Comparison of ENCODE assay signal across 10 mouse cellular contexts in genomic region chr5:123662059-123662458, GRCm38 (mm10). TPM values are rescaled to one million over a fixed set of nuclear protein-coding genes. Genes with fewer than 3 reads are reported as not detected.
A peak's percentile ranks its signal among the peaks of the same experiment; 100 is the strongest.
DNase-seq lines count a peak whose midpoint lies in the region; ATAC-seq and TF ChIP-seq lines count a peak whose summit lies in the region.
"Had no signal": no experiment of that assay in that cellular context is flagged by ENCODE, and none has a peak within 500 bp of the region (broad histone marks: within the 10 kb centered on the region; RNA-seq: fewer than 3 reads in every experiment).

No protein-coding gene starts in this region.

- TF ChIP-seq CTCF in forebrain, postnatal 0 days (IDR thresholded peaks at IDR 0.05; ENCODE audit: low read depth) = no peak

- DNase-seq in forebrain, postnatal 0 days = no peak
- no peak for DNase-seq in forebrain, embryonic 11.5 days (ENCODE audit: low spot score)
- DNase-seq in kidney, adult 18-20 months = peak; percentile 43
- DNase-seq in lung, postnatal 36 days = peak; percentile 78
- DNase-seq in neural tube, embryonic 10.5 days (ENCODE audit: extremely low spot score, low spot score) = no peak
- DNase-seq in layer of hippocampus, postnatal 36 days = no peak
- no peak for DNase-seq in T-cell, adult 2 months (ENCODE audit: low spot score)

- H3K27me3 ChIP-seq in forebrain, postnatal 0 days (ENCODE audit: insufficient read depth, low read length) = no peaks in the 10 kb centered on the region
- H3K27me3 ChIP-seq in forebrain, embryonic 11.5 days (ENCODE audit: control insufficient read depth, insufficient read depth, low read length) = no peaks in the 10 kb centered on the region
- no peaks in the 10 kb centered on the region for H3K27me3 ChIP-seq in embryonic facial prominence, embryonic 12.5 days
- H3K27me3 ChIP-seq: neural tube, embryonic 12.5 days had no signal

- no peaks in the 10 kb centered on the region for H3K36me3 ChIP-seq in forebrain, postnatal 0 days (ENCODE audit: insufficient read depth)
- H3K36me3 ChIP-seq in forebrain, embryonic 11.5 days (ENCODE audit: control insufficient read depth, insufficient read depth, low read length) = no peaks in the 10 kb centered on the region
- no peaks in the 10 kb centered on the region for H3K36me3 ChIP-seq in embryonic facial prominence, embryonic 12.5 days
- H3K36me3 ChIP-seq: neural tube, embryonic 12.5 days had no signal

- no peak overlapping the region for H3K9ac ChIP-seq in forebrain, postnatal 0 days
- no peak overlapping the region for H3K9ac ChIP-seq in forebrain, embryonic 11.5 days (ENCODE audit: low read length)
- no peak overlapping the region for H3K9ac ChIP-seq in embryonic facial prominence, embryonic 12.5 days
- H3K9ac ChIP-seq: neural tube, embryonic 12.5 days had no signal

- no peaks in the 10 kb centered on the region for H3K9me3 ChIP-seq in forebrain, postnatal 0 days (ENCODE audit: low read length)
- H3K9me3 ChIP-seq in forebrain, embryonic 11.5 days (ENCODE audit: control insufficient read depth, low read length) = no peaks in the 10 kb centered on the region
- no peaks in the 10 kb centered on the region for H3K9me3 ChIP-seq in embryonic facial prominence, embryonic 12.5 days
- H3K9me3 ChIP-seq: neural tube, embryonic 12.5 days had no signal

- H3K4me2 ChIP-seq in forebrain, postnatal 0 days (ENCODE audit: low read depth) = no peak overlapping the region
- H3K4me2 ChIP-seq in forebrain, embryonic 11.5 days (ENCODE audit: low read depth, low read length, severe bottlenecking) = no peak overlapping the region
- no peak overlapping the region for H3K4me2 ChIP-seq in embryonic facial prominence, embryonic 12.5 days (replicated peaks)
- H3K4me2 ChIP-seq: neural tube, embryonic 12.5 days had no signal

- no peak overlapping the region for H3K4me3 ChIP-seq in forebrain, postnatal 0 days (ENCODE audit: low read depth, low read length)
- no peak overlapping the region for H3K4me3 ChIP-seq in forebrain, embryonic 11.5 days (ENCODE audit: low read depth, low read length)
- H3K4me3 ChIP-seq in embryonic facial prominence, embryonic 12.5 days = no peak overlapping the region
- H3K4me3 ChIP-seq: erythroblast, embryonic 14.5 days; neural tube, embryonic 12.5 days had no signal

- peak overlapping the region; percentile 50; the same call in 1 of the 2 replicates for H3K27ac ChIP-seq in forebrain, postnatal 0 days (ENCODE audit: low read depth, low read length)
- H3K27ac ChIP-seq in forebrain, embryonic 11.5 days (ENCODE audit: low read depth, low read length) = no peak overlapping the region
- peak overlapping the region; percentile 32; the same call in 1 of the 2 replicates for H3K27ac ChIP-seq in embryonic facial prominence, embryonic 12.5 days
- H3K27ac ChIP-seq: neural tube, embryonic 12.5 days had no signal

- no peak for ATAC-seq in forebrain, postnatal 0 days
- ATAC-seq in forebrain, embryonic 11.5 days (replicated peaks; ENCODE audit: low FRiP score) = no peak
- ATAC-seq in embryonic facial prominence, embryonic 12.5 days (ENCODE audit: insufficient number of reproducible peaks, insufficient read depth, low FRiP score, low TSS enrichment) = no peak

- no peaks in the 10 kb centered on the region for H3K4me1 ChIP-seq in forebrain, postnatal 0 days (ENCODE audit: insufficient read depth)
- no peaks in the 10 kb centered on the region for H3K4me1 ChIP-seq in forebrain, embryonic 11.5 days (replicated peaks; ENCODE audit: control insufficient read depth, insufficient read depth, low read length)
- H3K4me1 ChIP-seq in embryonic facial prominence, embryonic 12.5 days = peaks cover 14% of the 10 kb centered on the region
- H3K4me1 ChIP-seq: neural tube, embryonic 12.5 days had no signal

- WGBS in forebrain, postnatal 0 days = 73% methylated on average over 9 of the region's 9 CpGs
- 77% methylated on average over 9 of the region's 9 CpGs for WGBS in forebrain, embryonic 11.5 days
- 32% methylated on average over 9 of the region's 9 CpGs for WGBS in embryonic facial prominence, embryonic 12.5 days

RNA-seq across cellular contexts. Expression of gene Clip1, which starts 22.4 kb away (rescaled TPM):
- 89.8 and 102 TPM in 2 replicates for total RNA-seq in forebrain, postnatal 0 days (2014; rRNA removed)
- 52.2 and 73.1 TPM in 2 replicates for polyA plus RNA-seq in forebrain, postnatal 0 days (2015; fragmentation: Nextera tagmentation; extraction: Ambion mirVana)
- polyA plus RNA-seq in forebrain, embryonic 11.5 days (2014; fragmentation: Nextera tagmentation; extraction: Ambion mirVana) = 55.1 and 57.7 TPM in 2 replicates
- polyA plus RNA-seq in embryonic facial prominence, embryonic 12.5 days (2016; fragmentation: Nextera tagmentation; extraction: Ambion mirVana) = 50.6 and 53.2 TPM in 2 replicates
- 100 to 1,000 TPM; 136 to 137 TPM for total RNA-seq in layer of hippocampus, postnatal 36 days (2021)

RNA-seq across cellular contexts. Expression of gene Zcchc8, which starts 58.8 kb away (rescaled TPM):
- 25.8 and 32.1 TPM in 2 replicates for total RNA-seq in forebrain, postnatal 0 days (2014; rRNA removed)
- polyA plus RNA-seq in forebrain, postnatal 0 days (2015; fragmentation: Nextera tagmentation; extraction: Ambion mirVana) = 39.8 and 54.1 TPM in 2 replicates
- 106 and 109 TPM in 2 replicates for polyA plus RNA-seq in forebrain, embryonic 11.5 days (2014; fragmentation: Nextera tagmentation; extraction: Ambion mirVana)
- polyA plus RNA-seq in embryonic facial prominence, embryonic 12.5 days (2016; fragmentation: Nextera tagmentation; extraction: Ambion mirVana) = 90.7 and 98.4 TPM in 2 replicates
- 10 to 100 TPM; 49.6 to 63.2 TPM for total RNA-seq in layer of hippocampus, postnatal 36 days (2021)

Comparison
In these comparisons a context has a peak if more than half of its experiments do, and no peak if none do; other contexts are left out.
1. DNase-seq: peak in kidney, adult 18-20 months (single experiment) and lung, postnatal 36 days (single experiment); none in forebrain, postnatal 0 days (single experiment), forebrain, embryonic 11.5 days (single experiment), neural tube, embryonic 10.5 days (single experiment), layer of hippocampus, postnatal 36 days (0 of 2) and T-cell, adult 2 months (single experiment).